Mouse (Mus musculus): Measurements from ENCODE around the gene Zfp663. TPM values are rescaled to one million over a fixed set of nuclear protein-coding genes. Genes with fewer than 3 reads are reported as not detected.
A peak's percentile ranks its signal among the peaks of the same experiment; 100 is the strongest.

Zfp663 gene
- polyA plus RNA-seq, 1 experiment from 2014 or later: 4.5 TPM

DNA sequence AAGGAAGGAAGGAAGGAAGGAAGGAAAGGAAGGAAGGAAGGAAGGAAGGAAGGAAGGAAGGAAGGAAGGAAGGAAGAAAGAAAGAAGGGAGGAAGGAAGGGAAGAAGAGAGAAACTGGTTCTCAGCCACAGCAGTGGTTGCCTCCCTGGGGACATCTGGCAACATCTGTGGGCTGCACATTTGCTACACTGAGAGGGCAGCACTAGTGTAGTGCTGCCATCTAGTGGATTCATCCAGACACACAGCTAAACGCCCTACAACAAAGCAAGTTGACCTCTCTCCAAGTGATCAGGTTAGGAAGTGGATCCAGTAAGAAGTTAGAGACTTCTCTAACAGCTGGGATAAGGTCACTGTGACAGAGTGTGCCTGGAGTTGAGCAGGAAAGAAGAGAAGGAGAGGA, 7.7 kb downstream of the Zfp663 start:
- no peaks in the 10 kb centered on the region for H3K27me3 ChIP-seq (replicated peaks; ENCODE audit: control insufficient read depth, insufficient read depth, low read length)
- ATAC-seq: peak; percentile 74
- no peaks in the 10 kb centered on the region; the same call in 1 of the 2 replicates for H3K4me1 ChIP-seq (ENCODE audit: control insufficient read depth, insufficient read depth, low read depth, low read length)
- no peak overlapping the region for H3K4me3 ChIP-seq (ENCODE audit: low read length)
- no peaks in the 10 kb centered on the region for H3K36me3 ChIP-seq (ENCODE audit: control insufficient read depth, insufficient read depth, low read length)
- no peak overlapping the region for H3K4me2 ChIP-seq (ENCODE audit: low read length)
- H3K9ac ChIP-seq (ENCODE audit: low read depth, low read length): no peak overlapping the region
- 0% methylated on average over 1 of the region's 1 CpGs for WGBS
- H3K9me3 ChIP-seq (ENCODE audit: control insufficient read depth, low read length): no peaks in the 10 kb centered on the region
- no peak overlapping the region for H3K27ac ChIP-seq (ENCODE audit: low read depth, low read length)

DNA sequence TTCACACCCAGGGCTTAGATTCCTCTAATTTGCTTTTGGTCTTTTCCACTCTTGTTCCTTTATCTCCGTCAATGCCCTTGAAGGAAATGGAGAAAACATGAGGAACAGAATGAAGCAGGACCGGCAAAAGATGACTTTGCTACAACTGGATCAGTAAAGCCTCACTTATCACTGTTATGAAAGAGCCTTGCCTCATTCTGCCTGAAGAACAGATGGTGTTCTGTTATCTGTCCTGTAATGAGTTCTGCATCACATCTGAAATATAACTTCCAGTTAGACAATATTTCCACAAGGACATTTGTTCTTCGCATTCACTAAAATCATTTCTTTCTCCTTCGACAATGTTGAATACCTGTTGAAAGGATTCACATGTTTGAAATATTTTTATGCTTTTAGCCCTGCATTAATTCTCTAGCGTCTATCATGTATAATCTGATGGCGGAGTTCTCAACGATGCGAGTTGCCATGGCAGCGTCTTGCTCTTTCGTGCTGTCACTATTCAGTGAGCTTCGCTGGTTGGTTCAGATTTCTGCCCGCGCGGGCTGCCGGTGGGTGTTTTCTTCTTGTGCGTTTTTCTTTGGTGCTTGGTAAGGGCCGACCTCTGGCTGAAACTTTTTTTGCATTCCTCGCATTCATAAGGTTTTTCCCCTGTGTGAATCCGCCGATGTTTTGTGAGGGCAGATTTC, 16.6 kb downstream of the Zfp663 start:
- WGBS: 91% methylated on average over 20 of the region's 20 CpGs
- peaks cover 20% of the 10 kb centered on the region for H3K9me3 ChIP-seq (ENCODE audit: control insufficient read depth, low read length)
- no peak for ATAC-seq
- H3K4me3 ChIP-seq (ENCODE audit: low read length): no peak overlapping the region
- H3K4me2 ChIP-seq (ENCODE audit: low read length): no peak overlapping the region
- no peaks in the 10 kb centered on the region for H3K27me3 ChIP-seq (replicated peaks; ENCODE audit: control insufficient read depth, insufficient read depth, low read length)
- H3K27ac ChIP-seq (ENCODE audit: low read depth, low read length): no peak overlapping the region
- H3K36me3 ChIP-seq (ENCODE audit: control insufficient read depth, insufficient read depth, low read length): peaks cover 9% of the 10 kb centered on the region
- no peaks in the 10 kb centered on the region for H3K4me1 ChIP-seq (ENCODE audit: control insufficient read depth, insufficient read depth, low read depth, low read length)
- H3K9ac ChIP-seq (ENCODE audit: low read depth, low read length): no peak overlapping the region

DNA sequence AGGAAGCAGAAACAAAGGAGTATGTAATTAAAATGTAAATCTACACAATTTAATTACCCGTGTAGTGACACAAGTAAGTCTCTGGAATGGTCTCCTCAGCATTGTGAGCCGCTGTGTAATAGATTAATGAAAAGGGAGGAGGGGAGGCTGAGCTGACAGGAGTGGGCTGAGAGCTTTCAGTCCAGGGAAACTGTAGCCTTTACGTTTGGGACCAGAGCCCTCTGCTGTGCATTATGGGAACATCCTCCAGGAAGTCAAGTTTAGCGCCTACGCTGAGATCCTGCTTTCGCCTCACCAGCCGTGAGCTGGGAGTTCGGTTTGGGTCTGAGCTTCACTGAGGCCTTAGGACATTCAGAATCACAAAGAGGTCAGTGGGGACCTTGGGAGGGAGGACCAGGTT, 19.1 kb downstream of the Zfp663 start:
- 15% methylated on average over 8 of the region's 8 CpGs for WGBS
- Histone ChIP-seq H3K27me3 (replicated peaks; ENCODE audit: control insufficient read depth, insufficient read depth, low read length) (no peaks in the 10 kb centered on the region), H3K36me3 (ENCODE audit: control insufficient read depth, insufficient read depth, low read length) (peaks cover 9% of the 10 kb centered on the region), H3K9ac (ENCODE audit: low read depth, low read length) (no peak overlapping the region), H3K27ac (ENCODE audit: low read depth, low read length) (no peak overlapping the region), H3K9me3 (ENCODE audit: control insufficient read depth, low read length) (peaks cover 20% of the 10 kb centered on the region), H3K4me1 (ENCODE audit: control insufficient read depth, insufficient read depth, low read depth, low read length) (no peaks in the 10 kb centered on the region), H3K4me2 (ENCODE audit: low read length) (no peak overlapping the region), H3K4me3 (ENCODE audit: low read length) (no peak overlapping the region)
- ATAC-seq: peak; percentile 85

DNA sequence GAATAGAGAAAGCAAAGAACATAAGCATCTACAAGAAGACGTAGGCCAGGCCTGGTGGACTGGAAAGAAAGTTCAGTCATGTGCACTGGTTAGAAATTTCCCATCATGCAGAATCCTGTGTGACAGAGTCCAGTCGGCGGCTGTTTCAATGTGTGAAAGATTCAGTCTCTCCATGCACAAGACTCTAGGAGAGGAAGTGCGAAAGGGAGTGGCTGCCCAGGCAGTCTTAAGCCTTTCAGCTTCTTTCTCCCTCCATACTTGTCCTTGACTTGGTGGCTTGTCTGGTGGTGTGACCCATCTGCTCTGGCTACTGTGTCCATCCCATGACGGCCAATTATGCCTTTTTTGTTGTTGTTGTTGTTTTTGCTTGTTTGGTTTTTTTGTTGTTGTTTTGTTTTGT, 22.3 kb downstream of the Zfp663 start:
- H3K9me3 ChIP-seq (ENCODE audit: control insufficient read depth, low read length): no peaks in the 10 kb centered on the region
- H3K27ac ChIP-seq (ENCODE audit: low read depth, low read length): no peak overlapping the region
- H3K4me2 ChIP-seq (ENCODE audit: low read length): no peak overlapping the region
- H3K4me1 ChIP-seq (ENCODE audit: control insufficient read depth, insufficient read depth, low read depth, low read length): no peaks in the 10 kb centered on the region
- H3K36me3 ChIP-seq (ENCODE audit: control insufficient read depth, insufficient read depth, low read length): no peaks in the 10 kb centered on the region
- 84% methylated on average over 5 of the region's 5 CpGs for WGBS
- H3K9ac ChIP-seq (ENCODE audit: low read depth, low read length): no peak overlapping the region
- no peaks in the 10 kb centered on the region for H3K27me3 ChIP-seq (replicated peaks; ENCODE audit: control insufficient read depth, insufficient read depth, low read length)
- no peak for ATAC-seq
- H3K4me3 ChIP-seq (ENCODE audit: low read length): no peak overlapping the region

DNA sequence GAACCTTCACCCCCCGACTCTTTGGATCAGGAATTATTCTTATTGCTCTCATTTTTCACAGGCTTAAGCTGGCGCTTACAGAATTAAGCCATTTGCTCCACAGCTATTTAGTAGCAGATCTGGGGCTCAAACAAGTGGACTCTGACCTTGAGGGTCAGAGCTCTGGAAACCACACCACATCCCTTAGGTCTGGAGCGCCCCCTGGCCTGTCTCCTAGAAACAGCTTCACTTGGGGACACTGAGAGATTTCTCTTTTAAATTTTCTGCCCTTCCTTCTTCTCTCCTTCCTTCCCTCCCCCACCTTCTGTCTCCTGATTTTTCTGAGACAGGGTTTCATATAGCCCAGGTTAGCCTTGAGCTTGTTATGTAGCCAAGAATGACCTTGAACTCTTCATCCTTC, 31.3 kb downstream of the Zfp663 start:
- Histone ChIP-seq H3K27me3 (replicated peaks; ENCODE audit: control insufficient read depth, insufficient read depth, low read length) (peaks cover 2% of the 10 kb centered on the region; the same call in 1 of the 2 replicates), H3K27ac (ENCODE audit: low read depth, low read length) (no peak overlapping the region), H3K9me3 (ENCODE audit: control insufficient read depth, low read length) (no peaks in the 10 kb centered on the region), H3K36me3 (ENCODE audit: control insufficient read depth, insufficient read depth, low read length) (no peaks in the 10 kb centered on the region), H3K4me3 (ENCODE audit: low read length) (no peak overlapping the region), H3K4me2 (ENCODE audit: low read length) (no peak overlapping the region), H3K9ac (ENCODE audit: low read depth, low read length) (no peak overlapping the region), H3K4me1 (ENCODE audit: control insufficient read depth, insufficient read depth, low read depth, low read length) (no peaks in the 10 kb centered on the region)
- WGBS: 42% methylated on average over 3 of the region's 3 CpGs
- ATAC-seq: no peak

DNA sequence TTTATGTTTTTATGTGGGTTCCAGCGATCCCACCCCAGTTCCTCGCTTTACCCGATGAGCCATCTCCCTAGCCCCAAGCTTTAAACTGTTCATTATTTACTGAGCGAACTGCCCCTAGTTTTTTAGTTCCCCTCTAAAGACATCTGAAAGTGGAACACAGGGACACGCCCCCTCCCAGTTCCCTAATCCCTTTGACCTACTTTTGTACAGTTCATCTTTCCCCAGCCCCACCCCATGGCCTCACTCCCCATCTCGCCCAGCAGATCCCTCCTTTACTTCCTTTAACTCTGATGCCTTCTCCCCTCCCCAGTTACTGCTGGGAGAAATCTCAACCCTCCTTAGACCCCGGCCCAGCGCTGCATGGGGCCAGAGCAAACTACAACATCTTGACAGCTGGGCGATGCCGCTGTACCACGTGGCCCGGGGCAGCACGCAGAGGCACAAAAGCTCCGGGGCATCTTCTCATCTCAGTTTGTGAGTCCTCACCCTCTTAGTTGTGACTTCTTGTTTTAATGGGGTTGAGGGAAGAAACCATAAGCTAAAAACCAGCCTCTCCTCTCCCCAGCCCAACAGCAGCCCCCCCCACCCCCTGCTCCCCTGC, 35.8 kb downstream of the Zfp663 start:
- Histone ChIP-seq H3K27ac (ENCODE audit: low read depth, low read length) (no peak overlapping the region), H3K27me3 (replicated peaks; ENCODE audit: control insufficient read depth, insufficient read depth, low read length) (0 out of 2 replicates have a peak, but pooled peaks cover 2% of the 10 kb centered on the region), H3K9ac (ENCODE audit: low read depth, low read length) (no peak overlapping the region), H3K36me3 (ENCODE audit: control insufficient read depth, insufficient read depth, low read length) (no peaks in the 10 kb centered on the region), H3K4me3 (ENCODE audit: low read length) (no peak overlapping the region), H3K4me1 (ENCODE audit: control insufficient read depth, insufficient read depth, low read depth, low read length) (no peaks in the 10 kb centered on the region; the same call in none of the 2 replicates), H3K9me3 (ENCODE audit: control insufficient read depth, low read length) (no peaks in the 10 kb centered on the region), H3K4me2 (ENCODE audit: low read length) (no peak overlapping the region)
- WGBS: 43% methylated on average over 14 of the region's 14 CpGs
- ATAC-seq: no peak

DNA sequence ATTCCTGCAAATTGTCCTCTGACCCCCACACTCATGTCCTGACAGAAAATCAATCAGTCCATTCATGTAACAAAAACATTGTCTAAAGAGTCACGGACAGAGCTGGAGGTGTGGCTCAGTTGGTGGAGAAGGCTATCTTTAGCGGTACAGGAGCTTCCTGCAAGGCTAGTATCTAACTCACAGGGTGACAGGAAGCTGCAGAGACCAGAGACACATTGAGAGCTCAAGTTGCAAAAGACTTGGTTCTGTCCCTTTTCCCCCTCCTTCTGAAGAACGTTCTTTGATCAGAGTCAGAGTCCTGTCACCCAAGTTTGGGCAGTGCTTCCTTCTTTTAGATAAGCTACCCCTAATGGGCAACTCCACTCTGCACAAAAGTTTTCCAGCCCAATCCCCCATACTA, 38.8 kb downstream of the Zfp663 start:
- no peak overlapping the region for H3K9ac ChIP-seq (ENCODE audit: low read depth, low read length)
- H3K9me3 ChIP-seq (ENCODE audit: control insufficient read depth, low read length): no peaks in the 10 kb centered on the region
- H3K36me3 ChIP-seq (ENCODE audit: control insufficient read depth, insufficient read depth, low read length): no peaks in the 10 kb centered on the region
- no peak overlapping the region for H3K27ac ChIP-seq (ENCODE audit: low read depth, low read length)
- H3K27me3 ChIP-seq (replicated peaks; ENCODE audit: control insufficient read depth, insufficient read depth, low read length): 0 out of 2 replicates have a peak, but pooled peaks cover 2% of the 10 kb centered on the region
- peaks cover 18% of the 10 kb centered on the region for H3K4me1 ChIP-seq (ENCODE audit: control insufficient read depth, insufficient read depth, low read depth, low read length)
- no peak for ATAC-seq
- H3K4me2 ChIP-seq (ENCODE audit: low read length): no peak overlapping the region
- no peak overlapping the region for H3K4me3 ChIP-seq (ENCODE audit: low read length)
- 40% methylated on average over 3 of the region's 3 CpGs for WGBS

DNA sequence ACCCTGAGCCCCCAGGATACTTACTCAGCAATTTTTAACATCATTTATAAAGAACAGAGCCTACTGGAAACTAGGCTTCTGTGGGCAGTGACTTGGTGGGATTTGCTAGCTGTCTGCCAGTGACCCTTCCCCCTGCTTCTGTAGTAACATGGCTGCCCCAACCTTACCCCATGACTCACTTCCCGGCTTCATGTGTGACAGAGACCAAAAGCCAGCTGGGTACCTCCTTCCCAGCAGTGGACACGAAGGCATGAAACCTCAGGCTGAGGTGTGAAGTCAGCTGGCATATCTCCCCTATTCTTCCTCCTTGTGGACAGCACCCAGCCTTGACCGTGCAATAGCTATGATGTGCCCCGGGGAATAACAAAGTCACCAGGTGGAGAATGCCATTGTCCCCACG, 39.8 kb downstream of the Zfp663 start:
- Histone ChIP-seq H3K4me2 (ENCODE audit: low read length) (no peak overlapping the region), H3K27ac (ENCODE audit: low read depth, low read length) (no peak overlapping the region), H3K27me3 (replicated peaks; ENCODE audit: control insufficient read depth, insufficient read depth, low read length) (0 out of 2 replicates have a peak, but pooled peaks cover 2% of the 10 kb centered on the region), H3K4me1 (ENCODE audit: control insufficient read depth, insufficient read depth, low read depth, low read length) (peaks cover 27% of the 10 kb centered on the region), H3K36me3 (ENCODE audit: control insufficient read depth, insufficient read depth, low read length) (no peaks in the 10 kb centered on the region), H3K9me3 (ENCODE audit: control insufficient read depth, low read length) (no peaks in the 10 kb centered on the region), H3K9ac (ENCODE audit: low read depth, low read length) (no peak overlapping the region), H3K4me3 (ENCODE audit: low read length) (no peak overlapping the region)
- 80% methylated on average over 5 of the region's 5 CpGs for WGBS
- no peak for ATAC-seq

DNA sequence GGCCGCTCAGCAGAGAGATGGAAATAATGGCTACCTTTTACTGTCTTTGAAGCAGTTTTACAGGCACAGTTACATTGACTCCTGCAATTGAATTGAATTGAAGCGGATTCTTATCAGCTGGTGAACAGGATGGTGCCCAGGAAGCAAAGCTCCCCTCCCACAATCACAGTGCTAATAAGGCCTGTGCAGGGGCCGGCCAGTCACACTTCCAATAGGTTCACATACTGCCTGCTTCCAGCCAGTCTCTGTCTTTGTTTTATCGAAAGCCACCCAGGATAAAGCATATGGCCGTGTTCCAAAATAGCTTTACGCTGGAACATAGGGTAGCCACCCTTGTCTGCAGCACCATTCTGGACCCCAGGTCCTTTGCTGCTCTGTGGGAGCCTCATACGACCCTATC, 41.1 kb downstream of the Zfp663 start:
- 29% methylated on average over 7 of the region's 7 CpGs for WGBS
- ATAC-seq: no peak
- peak overlapping the region; percentile 91 for H3K27ac ChIP-seq (ENCODE audit: low read depth, low read length)
- peak overlapping the region; percentile 95 for H3K4me2 ChIP-seq (ENCODE audit: low read length)
- H3K36me3 ChIP-seq (ENCODE audit: control insufficient read depth, insufficient read depth, low read length): no peaks in the 10 kb centered on the region
- peak overlapping the region; percentile 61; the same call in 1 of the 2 replicates for H3K4me3 ChIP-seq (ENCODE audit: low read length)
- H3K4me1 ChIP-seq (ENCODE audit: control insufficient read depth, insufficient read depth, low read depth, low read length): peaks cover 33% of the 10 kb centered on the region
- 0 out of 2 replicates have a peak, but pooled peaks cover 2% of the 10 kb centered on the region for H3K27me3 ChIP-seq (replicated peaks; ENCODE audit: control insufficient read depth, insufficient read depth, low read length)
- peak overlapping the region; percentile 77; the same call in 1 of the 2 replicates for H3K9ac ChIP-seq (ENCODE audit: low read depth, low read length)
- H3K9me3 ChIP-seq (ENCODE audit: control insufficient read depth, low read length): no peaks in the 10 kb centered on the region
